Mouse (Mus musculus) ES-CJ7 (cell line): ENCODE measurements at regions not wholly inside any gene's neighbourhood (a gene's known extent, or its start where the extent isn't known, plus 50 kb on each side); places are given as distances from the start of the nearest gene placed in this dataset.
A peak's percentile ranks its signal among the peaks of the same experiment; 100 is the strongest.

Source experiments
- DNase-seq: peaks from one replicate; pipeline ENCODE4 v3.0.0; 2011; ENCODE audit warnings: low read depth, low spot score

DNA sequence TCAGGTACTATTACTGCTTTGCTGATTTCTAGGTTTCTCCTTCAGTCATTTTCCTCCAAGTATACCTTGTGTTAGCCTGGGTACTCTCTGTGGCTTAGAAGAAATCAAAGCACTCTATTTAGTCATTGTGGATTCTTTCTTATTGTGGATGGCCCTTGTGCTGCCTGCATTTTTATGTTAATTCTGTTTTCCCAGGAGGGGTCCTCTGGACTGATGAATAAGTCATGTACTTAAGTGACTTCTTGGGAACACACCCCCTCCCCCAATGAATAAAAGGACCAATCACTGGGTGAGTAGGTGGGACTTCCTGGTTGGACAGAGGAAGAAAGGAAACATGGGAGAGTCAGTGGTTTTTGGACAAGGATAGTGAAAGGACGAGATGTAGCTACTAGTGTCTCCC is 128.1 kb upstream of the Cntn4 start:
- DNase-seq, result peak; percentile 71

- no peak for DNase-seq
Observed at GRCm38 (mm10) chr6:105568301-105568700, 109.2 kb upstream of the Cntn4 start.

- DNase-seq, result no peak
Observed at GRCm38 (mm10) chr6:105569103-105569502, 108.4 kb upstream of the Cntn4 start.

- no peak for DNase-seq
Observed at GRCm38 (mm10) chr6:105604234-105604633, 73.2 kb upstream of the Cntn4 start.
